Mouse (Mus musculus): Measurements from ENCODE around the gene Susd1.
"Not testable (repeated sequence)": the region's sequence is repeated elsewhere in the genome, so short reads cannot be mapped to it uniquely, and the experiment has no call there.

Gene Susd1

DNA sequence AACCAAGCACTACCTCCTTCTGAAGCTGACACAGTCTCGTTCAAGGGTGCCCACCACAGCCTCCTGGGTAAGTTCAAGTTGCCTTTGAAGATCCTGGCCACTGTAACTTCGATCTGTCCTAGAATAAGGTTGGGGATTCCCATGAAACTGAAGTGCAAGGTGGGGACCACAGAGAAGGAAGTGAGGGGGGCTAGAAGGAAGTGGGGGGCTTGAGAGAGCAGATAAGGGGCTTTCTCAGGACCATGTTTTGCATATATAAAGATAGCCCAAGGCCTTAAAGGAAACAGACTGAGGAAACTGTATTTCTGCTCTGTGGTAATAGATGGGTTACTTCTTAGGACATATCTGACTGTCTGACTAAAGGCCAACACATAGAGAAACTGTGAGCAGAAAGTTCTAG lies 151.3 kb downstream of the Susd1 start:
- DNase-seq (ENCODE audit: low read depth, low spot score) = peak; percentile 16

DNA sequence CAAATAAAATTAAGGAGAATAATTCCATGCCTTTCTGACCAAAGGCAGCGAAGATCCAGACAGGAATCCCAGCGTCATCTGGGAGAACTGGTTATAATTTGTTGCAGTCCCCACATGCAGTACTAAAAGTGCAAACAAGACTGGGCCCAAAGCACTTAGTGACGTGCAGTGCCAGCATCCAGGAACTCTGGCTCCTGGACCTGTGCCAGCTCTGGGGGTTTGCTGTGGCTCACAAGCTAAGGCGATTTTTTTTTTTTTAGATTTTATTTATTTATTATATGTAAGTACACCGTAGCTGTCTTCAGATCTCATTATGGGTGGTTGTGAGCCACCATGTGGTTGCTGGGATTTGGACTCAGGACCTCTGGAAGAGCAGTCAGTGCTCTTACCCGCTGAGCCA lies 152.1 kb downstream of the Susd1 start:
- DNase-seq (ENCODE audit: low read depth, low spot score) = not testable (repeated sequence)

DNA sequence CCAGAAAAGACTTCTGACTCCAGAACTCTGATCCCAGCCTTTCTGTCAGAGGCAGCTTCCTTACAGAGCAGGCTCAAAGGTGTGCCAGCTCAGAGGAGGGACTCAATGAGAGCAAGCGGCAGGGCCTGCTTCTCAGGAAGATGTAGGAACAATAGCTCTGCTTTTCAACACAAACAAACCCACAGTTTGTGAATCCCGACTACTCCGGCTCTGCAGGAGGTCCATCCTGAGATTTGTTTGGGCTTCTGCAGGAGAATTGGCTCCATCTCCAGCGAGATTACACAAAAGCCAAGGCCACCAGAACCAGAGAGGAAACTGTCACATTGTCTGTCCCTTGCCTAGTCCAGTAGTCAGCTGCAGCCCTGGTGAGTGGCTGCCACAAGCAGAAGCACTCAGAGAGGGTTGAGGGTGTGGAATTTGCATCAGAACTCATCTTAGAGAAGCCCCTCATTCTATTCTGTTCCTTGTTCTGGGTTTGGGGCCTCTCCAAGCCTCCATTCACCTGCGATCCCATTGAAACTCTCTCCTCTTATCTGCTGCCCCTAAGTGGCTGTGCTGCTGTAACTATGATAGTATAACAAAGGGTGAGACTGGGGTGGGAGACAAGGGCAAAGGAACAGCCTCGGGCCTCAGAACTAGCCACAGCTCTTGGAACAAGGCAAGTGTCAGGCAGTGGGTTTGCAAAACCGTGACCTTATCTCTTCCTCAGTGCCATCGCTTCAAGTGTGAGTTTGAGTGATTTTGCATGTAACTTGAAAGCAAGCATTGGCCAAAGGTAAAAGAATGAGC lies 155.5 kb downstream of the Susd1 start:
- no peak for DNase-seq (ENCODE audit: low read depth, low spot score)

DNA sequence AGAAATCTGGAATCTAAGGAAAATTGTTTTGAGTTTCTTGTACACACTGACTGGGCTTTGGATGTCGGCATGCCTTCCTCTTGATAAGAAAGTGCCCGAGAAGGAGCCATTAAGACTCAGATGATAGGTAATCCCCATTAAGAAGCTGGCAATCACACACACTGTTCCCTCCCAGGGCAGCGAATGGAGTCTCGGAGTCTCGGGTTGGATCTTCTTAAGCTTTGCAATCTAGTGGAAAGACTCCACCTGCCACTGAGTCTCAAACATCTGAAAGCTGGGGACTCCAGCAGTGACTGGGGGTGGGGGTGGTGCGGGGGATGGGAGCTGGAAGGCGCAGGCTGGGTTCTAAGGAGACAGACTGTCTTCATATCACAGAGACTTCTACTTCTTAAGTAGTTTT lies 156.3 kb downstream of the Susd1 start:
- DNase-seq (ENCODE audit: low read depth, low spot score) = peak; percentile 24

DNA sequence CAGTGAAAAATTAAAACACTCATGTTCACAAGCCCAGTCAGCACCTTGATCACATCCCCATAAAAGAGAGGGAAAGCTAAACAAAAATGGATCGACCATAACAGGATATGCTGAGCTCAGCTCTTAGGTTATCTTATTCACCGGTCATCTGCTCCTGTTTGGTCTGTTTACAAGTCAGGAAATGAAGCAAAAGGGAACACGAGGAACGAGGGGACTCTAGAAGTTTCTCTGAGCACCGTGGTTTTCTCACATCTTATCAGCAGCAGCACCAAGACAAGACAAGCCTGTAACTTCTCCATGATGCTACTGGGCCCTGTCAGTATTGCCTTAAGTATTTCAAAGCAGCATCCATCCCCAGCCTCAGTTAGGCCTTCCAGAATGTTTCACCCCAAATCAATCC lies 157.6 kb downstream of the Susd1 start:
- DNase-seq (ENCODE audit: low read depth, low spot score) = peak; percentile 70

DNA sequence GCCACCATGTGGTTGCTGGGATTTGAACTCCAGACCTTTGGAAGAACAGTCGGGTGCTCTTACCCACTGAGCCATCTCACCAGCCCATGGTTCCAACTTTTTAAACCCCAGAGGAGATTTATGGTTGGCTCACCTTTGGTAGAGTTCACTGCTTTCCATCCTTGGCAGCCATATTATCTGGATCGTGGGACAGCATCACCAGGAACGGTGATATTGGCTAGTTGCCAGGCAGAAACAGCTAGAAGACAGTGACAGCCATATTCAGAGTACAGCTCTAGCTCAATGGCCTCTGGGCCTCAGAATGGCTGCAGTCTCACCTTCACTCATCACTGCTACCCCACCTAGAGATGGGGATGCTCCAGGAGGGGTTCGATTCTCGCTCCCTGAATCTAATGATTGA lies 159.3 kb downstream of the Susd1 start:
- DNase-seq (ENCODE audit: low read depth, low spot score) = peak; percentile 25

DNA sequence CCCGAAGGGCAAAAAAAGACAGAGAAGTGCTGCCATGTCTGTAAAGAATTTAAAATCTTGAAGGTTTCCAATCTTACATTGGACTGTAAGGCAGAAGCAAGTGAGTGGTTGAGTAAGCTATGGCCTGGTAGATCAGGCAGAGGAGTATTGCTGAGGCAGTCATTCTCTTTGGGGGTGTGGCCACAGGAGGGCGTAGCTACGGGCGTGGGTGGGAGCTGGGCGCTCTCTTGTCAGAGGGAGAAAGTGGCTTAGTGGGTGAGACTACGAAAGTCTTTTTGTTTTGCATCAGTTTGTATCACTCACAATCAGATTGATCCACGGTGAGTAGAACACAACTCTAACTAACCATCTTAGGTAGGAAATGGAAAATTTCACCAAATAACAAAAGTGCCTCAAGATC lies 160.0 kb downstream of the Susd1 start:
- DNase-seq (ENCODE audit: low read depth, low spot score) = peak; percentile 90

DNA sequence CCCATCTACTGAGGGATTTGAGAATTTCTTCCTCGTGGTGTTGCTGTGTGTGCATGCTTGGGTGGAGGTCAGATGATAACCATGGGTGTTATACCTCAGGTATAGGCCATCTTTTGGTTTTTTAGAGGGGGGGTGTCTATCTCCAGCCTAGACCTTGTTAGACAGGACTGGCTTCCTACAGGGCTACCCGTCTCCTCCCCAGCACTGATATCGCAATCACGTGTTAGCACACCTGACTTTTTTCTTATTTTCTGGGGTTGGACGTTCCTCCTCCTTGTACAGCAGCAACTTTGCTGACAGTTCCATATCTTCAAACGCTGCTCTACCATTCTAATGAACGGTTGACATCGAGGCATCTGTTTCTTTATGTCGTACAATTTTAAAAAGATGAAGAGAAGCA lies 160.5 kb downstream of the Susd1 start:
- DNase-seq (ENCODE audit: low read depth, low spot score) = peak; percentile 32

DNA sequence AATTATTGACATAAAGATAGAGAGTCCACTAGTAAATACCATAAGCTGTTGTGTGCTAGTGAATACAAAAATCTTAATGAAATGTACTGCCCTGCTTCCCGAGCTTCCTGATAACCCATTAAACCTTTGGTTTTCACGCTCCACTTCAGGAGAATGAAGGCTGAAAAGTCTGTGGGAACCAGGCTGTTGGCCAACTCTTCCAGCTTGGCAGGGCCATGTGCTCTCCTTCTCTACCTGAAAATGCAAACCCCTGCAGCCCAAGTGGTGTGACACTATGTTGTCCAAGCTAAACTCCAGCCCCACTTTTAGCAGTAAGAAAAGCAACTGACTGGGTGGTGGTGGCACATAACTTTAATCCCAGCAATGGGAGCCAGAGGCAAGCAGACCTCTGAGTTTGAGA lies 162.5 kb downstream of the Susd1 start:
- DNase-seq (ENCODE audit: low read depth, low spot score) = no peak

DNA sequence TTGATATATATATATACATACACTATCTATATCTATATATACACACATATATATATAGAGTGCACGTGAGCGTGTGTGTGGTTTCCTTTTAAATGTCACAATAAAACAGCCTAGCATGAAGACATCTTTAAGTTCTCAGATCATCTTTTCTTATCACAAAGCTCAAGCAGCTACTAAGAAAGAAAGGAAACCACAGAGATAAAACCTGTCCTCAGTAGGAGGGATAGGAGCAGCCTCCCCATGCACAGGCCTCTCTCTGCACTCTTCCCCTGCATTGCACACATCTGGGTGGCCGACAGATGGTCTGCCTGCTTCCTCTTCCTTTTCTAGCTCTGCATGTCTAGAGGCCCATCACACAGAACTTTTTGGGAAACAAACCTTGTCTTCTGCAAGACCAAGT lies 162.9 kb downstream of the Susd1 start:
- peak; percentile 71 for DNase-seq (ENCODE audit: low read depth, low spot score)

DNA sequence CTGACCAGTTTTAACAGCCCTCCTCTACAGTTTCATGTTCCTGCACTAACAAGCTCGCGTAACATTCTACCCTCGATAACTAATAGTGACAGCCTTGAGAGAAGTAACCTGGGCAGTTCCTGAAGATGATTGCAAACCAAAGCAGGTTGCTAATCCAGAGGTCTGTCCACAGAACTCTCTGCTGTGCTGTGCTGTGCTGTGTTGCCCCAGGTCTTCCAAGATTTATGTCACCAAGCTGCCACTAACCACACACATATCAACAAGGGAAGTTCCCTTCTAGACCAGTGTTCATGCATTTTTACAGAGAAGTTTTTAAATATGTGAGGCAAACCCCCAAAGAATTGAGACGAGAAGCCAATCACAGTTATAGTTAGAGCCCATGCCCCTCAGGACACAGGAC lies 164.3 kb downstream of the Susd1 start:
- DNase-seq (ENCODE audit: low read depth, low spot score) = no peak

DNA sequence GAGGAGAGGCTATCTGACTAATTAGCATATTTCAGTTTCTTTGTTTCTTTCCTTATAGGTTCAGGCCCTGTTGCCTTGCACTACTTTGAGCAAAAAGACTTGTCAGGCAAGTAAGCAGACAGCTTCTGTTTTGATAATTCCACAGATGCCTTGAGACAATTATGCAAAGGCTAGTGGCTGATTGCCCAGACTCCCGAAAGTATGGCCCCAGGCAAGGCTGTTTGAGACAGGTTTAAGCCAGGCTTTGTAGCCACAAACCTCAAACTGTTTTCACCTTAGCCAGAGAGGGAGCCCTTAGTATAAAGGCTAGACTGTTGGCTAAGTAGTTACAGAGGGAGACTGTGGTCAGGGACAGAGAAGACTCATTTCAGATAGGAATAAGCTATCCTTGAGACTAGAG lies 165.1 kb downstream of the Susd1 start:
- DNase-seq (ENCODE audit: low read depth, low spot score) = no peak

DNA sequence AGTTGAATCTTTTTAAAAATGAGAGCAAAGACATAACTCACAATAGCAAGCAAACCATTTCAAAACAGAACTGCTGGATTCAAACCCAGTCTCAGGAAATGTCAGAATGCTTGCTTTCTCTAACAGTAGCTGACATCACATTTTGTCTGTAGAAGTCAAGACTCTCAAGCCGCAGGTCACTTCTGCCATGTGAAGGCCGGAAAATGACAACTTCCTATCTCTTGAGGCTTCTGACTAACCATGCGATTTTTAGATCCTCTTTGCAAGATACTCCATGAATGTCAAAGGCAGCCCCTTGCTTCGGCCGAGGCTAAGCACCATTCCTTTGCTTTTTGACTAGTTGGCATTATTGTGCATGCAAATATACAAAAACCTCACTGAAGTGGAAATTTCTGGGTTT lies 172.8 kb downstream of the Susd1 start:
- DNase-seq (ENCODE audit: low read depth, low spot score) = peak; percentile 41

DNA sequence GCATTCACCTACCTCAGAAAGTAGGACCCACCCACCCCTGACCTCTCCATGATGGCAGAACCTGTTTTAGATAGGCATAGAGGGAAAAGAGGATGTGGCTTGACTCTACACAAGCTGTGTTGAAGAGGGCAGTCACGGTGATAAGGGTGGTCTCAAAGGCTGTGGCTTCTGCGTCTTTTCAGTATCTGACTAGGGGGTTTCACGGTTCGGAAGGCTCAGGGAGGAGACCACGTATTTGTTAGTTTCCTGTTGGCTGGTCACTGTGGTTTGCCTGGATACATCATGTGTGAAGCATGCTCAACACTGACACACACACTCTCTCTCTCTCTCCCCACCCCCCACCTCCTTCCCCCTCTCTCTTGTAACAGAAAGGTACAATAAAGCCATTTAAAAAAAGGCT lies 173.3 kb downstream of the Susd1 start:
- peak; percentile 75 for DNase-seq (ENCODE audit: low read depth, low spot score)

Measured in CD4-positive helper T cell, adult 2 months (primary cell).